Mouse (Mus musculus): ENCODE measurements around the gene Zfp1. TPM values are rescaled to one million over a fixed set of nuclear protein-coding genes. Genes with fewer than 3 reads are reported as not detected.
A peak's percentile ranks its signal among the peaks of the same experiment; 100 is the strongest.

Gene Zfp1
- total and polyA plus RNA-seq, 2 experiments, result 4.3 to 5.0 TPM

DNA sequence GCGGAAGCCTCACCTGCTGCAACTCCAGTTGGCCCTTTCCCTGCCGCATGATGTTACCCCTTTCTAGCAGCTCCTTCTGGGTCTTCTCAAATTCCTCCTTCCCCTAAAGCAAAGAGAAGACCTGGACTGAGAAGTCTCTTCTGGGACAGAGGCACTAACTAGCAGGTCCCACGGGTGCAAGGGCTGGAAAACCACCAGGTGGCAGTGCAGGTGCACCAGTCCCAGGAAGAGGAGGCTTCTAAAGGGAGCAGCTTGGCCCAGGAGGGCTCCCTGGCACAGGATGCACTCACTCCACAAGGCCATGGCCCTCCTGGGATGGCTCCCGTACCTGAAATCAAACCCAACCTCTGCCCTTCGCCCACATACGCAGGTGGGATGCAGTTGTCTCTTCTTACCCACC, 69.4 kb downstream of the Zfp1 start:
- Histone ChIP-seq H3K79me2 (ENCODE audit: control insufficient read depth, insufficient read depth, low read length) (peaks cover 21% of the 10 kb centered on the region), H3K4me3 (ENCODE audit: insufficient read depth, low read depth, low read length) (no peak overlapping the region), H3K27ac (replicated peaks; ENCODE audit: insufficient read depth, low read depth, low read length) (no peak overlapping the region), H3K4me1 (ENCODE audit: control insufficient read depth, insufficient read depth, low read length) (peaks cover 19% of the 10 kb centered on the region), H3K36me3 (ENCODE audit: control insufficient read depth, insufficient read depth, low read length) (peaks cover 27% of the 10 kb centered on the region; the same call in 1 of the 2 replicates), H3K9ac (ENCODE audit: low read depth, low read length) (no peak overlapping the region), H3K27me3 (ENCODE audit: control insufficient read depth, insufficient read depth, low read length) (no peaks in the 10 kb centered on the region)
- peak; percentile 89 for TF ChIP-seq CTCF (IDR thresholded peaks at IDR 0.05; ENCODE audit: low read depth, low read length)
- TF ChIP-seq POLR2A (IDR thresholded peaks at IDR 0.05; ENCODE audit: extremely low read depth, insufficient read depth, low read length), result no peak
- WGBS, result 59% methylated on average over 6 of the region's 6 CpGs
- DNase-seq (ENCODE audit: extremely low read depth, low read depth, low spot score), result peak; percentile 56

DNA sequence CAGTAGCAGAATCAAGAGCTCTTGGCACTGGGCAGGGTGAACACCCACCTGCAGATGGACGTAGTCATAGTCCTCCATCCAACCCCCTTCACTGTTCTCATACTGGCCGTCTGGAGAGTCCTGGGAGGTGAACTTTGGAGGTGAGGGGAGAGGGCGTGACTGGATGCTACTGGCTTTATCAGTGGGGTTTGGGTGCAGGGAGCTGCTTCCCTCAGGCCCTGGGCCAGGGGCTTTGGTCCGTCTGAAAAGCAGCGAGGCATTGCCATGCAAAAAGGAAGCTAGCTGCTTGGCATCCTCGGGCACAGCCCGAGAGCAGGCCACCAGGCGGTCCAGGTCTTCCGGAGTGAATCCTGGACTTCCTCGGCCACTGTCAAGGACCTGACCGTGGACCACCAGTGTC, 70.1 kb downstream of the Zfp1 start:
- H3K36me3 ChIP-seq (ENCODE audit: control insufficient read depth, insufficient read depth, low read length), result peaks cover 27% of the 10 kb centered on the region; the same call in 1 of the 2 replicates
- no peak for DNase-seq (ENCODE audit: extremely low read depth, low read depth, low spot score)

DNA sequence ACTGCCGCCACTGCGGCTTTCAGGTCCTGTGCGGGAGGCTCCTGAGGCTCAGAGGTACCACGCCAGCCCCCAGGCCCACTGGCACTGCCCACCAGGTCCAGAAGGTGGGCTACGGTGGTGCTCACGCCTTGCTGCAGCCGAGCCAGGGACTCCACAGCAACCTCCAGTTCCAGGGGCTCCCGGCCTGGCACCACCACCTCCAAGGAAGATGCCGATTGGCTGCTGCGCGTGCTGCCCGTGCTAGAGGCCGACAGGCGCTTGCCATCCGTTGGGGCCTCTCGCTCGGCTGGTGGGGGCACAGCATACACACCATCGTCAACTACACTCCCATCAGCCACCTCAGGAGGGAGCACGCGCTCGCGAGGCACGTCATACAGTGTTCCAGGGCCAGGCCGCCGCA, 70.6 kb downstream of the Zfp1 start:
- Histone ChIP-seq H3K9ac (ENCODE audit: low read depth, low read length) (no peak overlapping the region), H3K4me1 (ENCODE audit: control insufficient read depth, insufficient read depth, low read length) (peaks cover 20% of the 10 kb centered on the region), H3K36me3 (ENCODE audit: control insufficient read depth, insufficient read depth, low read length) (peaks cover 29% of the 10 kb centered on the region; the same call in 1 of the 2 replicates), H3K27me3 (ENCODE audit: control insufficient read depth, insufficient read depth, low read length) (no peaks in the 10 kb centered on the region), H3K4me3 (ENCODE audit: insufficient read depth, low read depth, low read length) (no peak overlapping the region), H3K79me2 (ENCODE audit: control insufficient read depth, insufficient read depth, low read length) (peaks cover 23% of the 10 kb centered on the region), H3K27ac (replicated peaks; ENCODE audit: insufficient read depth, low read depth, low read length) (no peak overlapping the region)
- DNase-seq (ENCODE audit: extremely low read depth, low read depth, low spot score), result no peak
- TF ChIP-seq POLR2A (IDR thresholded peaks at IDR 0.05; ENCODE audit: extremely low read depth, insufficient read depth, low read length) (no peak), CTCF (IDR thresholded peaks at IDR 0.05; ENCODE audit: low read depth, low read length) (no peak)
- WGBS, result 95% methylated on average over 25 of the region's 25 CpGs

More for the DNA sequence above, 70.1 kb downstream of the Zfp1 start:
- H3K9ac ChIP-seq (ENCODE audit: low read depth, low read length), result no peak overlapping the region
- peaks cover 23% of the 10 kb centered on the region for H3K79me2 ChIP-seq (ENCODE audit: control insufficient read depth, insufficient read depth, low read length)
- H3K4me1 ChIP-seq (ENCODE audit: control insufficient read depth, insufficient read depth, low read length), result peaks cover 23% of the 10 kb centered on the region
- no peak overlapping the region for H3K4me3 ChIP-seq (ENCODE audit: insufficient read depth, low read depth, low read length)
- TF ChIP-seq CTCF (IDR thresholded peaks at IDR 0.05; ENCODE audit: low read depth, low read length) (no peak), POLR2A (IDR thresholded peaks at IDR 0.05; ENCODE audit: extremely low read depth, insufficient read depth, low read length) (no peak)
- H3K27me3 ChIP-seq (ENCODE audit: control insufficient read depth, insufficient read depth, low read length), result no peaks in the 10 kb centered on the region
- 90% methylated on average over 11 of the region's 11 CpGs for WGBS
- no peak overlapping the region for H3K27ac ChIP-seq (replicated peaks; ENCODE audit: insufficient read depth, low read depth, low read length)

DNA sequence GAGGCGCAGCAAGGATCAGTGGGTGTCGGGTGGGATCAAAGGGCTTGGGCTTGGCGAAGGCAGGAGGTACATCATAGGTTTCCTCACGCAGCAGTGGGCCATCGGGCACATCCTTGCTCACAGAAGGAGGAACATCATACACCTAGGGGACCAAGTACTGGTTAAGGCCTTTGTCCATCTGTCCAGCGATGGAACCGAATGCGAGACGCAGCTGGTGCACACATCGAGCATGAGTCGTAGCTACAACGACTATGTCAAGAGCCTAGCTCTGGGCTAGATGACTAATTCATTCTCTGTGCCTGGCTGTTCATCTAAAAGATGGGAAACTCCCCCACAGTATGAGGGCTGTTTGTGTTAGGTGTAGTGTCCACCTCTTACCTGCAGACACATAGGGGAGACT, 71.1 kb downstream of the Zfp1 start:
- H3K27me3 ChIP-seq (ENCODE audit: control insufficient read depth, insufficient read depth, low read length), result no peaks in the 10 kb centered on the region
- no peak for TF ChIP-seq POLR2A (IDR thresholded peaks at IDR 0.05; ENCODE audit: extremely low read depth, insufficient read depth, low read length)
- no peak for TF ChIP-seq CTCF (IDR thresholded peaks at IDR 0.05; ENCODE audit: low read depth, low read length)

DNA sequence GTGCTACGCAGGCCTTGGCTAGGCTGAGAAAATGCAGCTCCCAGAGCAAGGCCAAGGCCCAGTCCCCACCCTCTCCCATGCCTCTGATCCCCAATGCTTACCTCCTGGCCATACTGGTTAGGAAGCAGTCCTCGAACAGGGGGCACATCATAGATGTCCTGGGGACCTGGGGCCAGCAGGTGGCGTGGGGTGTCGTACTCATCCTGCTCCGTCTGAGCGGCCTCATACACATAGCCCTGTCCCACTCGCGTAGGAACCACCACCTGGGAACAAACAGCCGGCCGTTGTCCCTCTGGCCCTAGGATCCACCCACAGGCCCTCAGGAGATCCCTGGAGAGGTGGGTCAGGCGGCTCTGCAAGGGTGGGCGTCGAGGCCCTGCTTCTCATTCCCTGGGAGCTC, 72.3 kb downstream of the Zfp1 start:
- Histone ChIP-seq H3K4me3 (ENCODE audit: insufficient read depth, low read depth, low read length) (no peak overlapping the region), H3K27me3 (ENCODE audit: control insufficient read depth, insufficient read depth, low read length) (no peaks in the 10 kb centered on the region), H3K4me1 (ENCODE audit: control insufficient read depth, insufficient read depth, low read length) (peaks cover 14% of the 10 kb centered on the region; the same call in 1 of the 2 replicates), H3K27ac (replicated peaks; ENCODE audit: insufficient read depth, low read depth, low read length) (no peak overlapping the region), H3K79me2 (ENCODE audit: control insufficient read depth, insufficient read depth, low read length) (peaks cover 33% of the 10 kb centered on the region), H3K36me3 (ENCODE audit: control insufficient read depth, insufficient read depth, low read length) (peaks cover 39% of the 10 kb centered on the region; the same call in 1 of the 2 replicates), H3K9ac (ENCODE audit: low read depth, low read length) (no peak overlapping the region)
- no peak for TF ChIP-seq POLR2A (IDR thresholded peaks at IDR 0.05; ENCODE audit: extremely low read depth, insufficient read depth, low read length)
- no peak for TF ChIP-seq CTCF (IDR thresholded peaks at IDR 0.05; ENCODE audit: low read depth, low read length)
- no peak for DNase-seq (ENCODE audit: extremely low read depth, low read depth, low spot score)
- WGBS, result 93% methylated on average over 13 of the region's 13 CpGs

More for the DNA sequence above, 71.1 kb downstream of the Zfp1 start:
- Histone ChIP-seq H3K9ac (ENCODE audit: low read depth, low read length) (no peak overlapping the region), H3K27ac (replicated peaks; ENCODE audit: insufficient read depth, low read depth, low read length) (no peak overlapping the region), H3K79me2 (ENCODE audit: control insufficient read depth, insufficient read depth, low read length) (peaks cover 23% of the 10 kb centered on the region), H3K4me3 (ENCODE audit: insufficient read depth, low read depth, low read length) (no peak overlapping the region), H3K4me1 (ENCODE audit: control insufficient read depth, insufficient read depth, low read length) (peaks cover 18% of the 10 kb centered on the region), H3K36me3 (ENCODE audit: control insufficient read depth, insufficient read depth, low read length) (peaks cover 30% of the 10 kb centered on the region; the same call in 1 of the 2 replicates)
- WGBS, result 94% methylated on average over 12 of the region's 12 CpGs
- no peak for DNase-seq (ENCODE audit: extremely low read depth, low read depth, low spot score)

Measured in liver, adult 2 months (tissue).